Mouse (Mus musculus) testis, adult 2 months (tissue): ENCODE data around the gene Mapk11. TPM values are rescaled to one million over a fixed set of nuclear protein-coding genes. Genes with fewer than 3 reads are reported as not detected.

Experiments
- H3K27ac ChIP-seq: fragments of 200-500 bp; 2 replicates; pipeline ENCODE4 v1.5.1; 2012; ENCODE audit warnings: low read depth, low read length; ENCODE audit not compliant: control insufficient read depth, insufficient read depth
- H3K27me3 ChIP-seq: fragments of 200-500 bp; 2 replicates; pipeline ENCODE4 v1.6.1; 2012; ENCODE audit warnings: mild to moderate bottlenecking, low read length, moderate library complexity; ENCODE audit not compliant: control insufficient read depth, insufficient read depth
- H3K36me3 ChIP-seq: fragments of 200-500 bp; 2 replicates; pipeline ENCODE4 v1.6.1; 2012; ENCODE audit warnings: mild to moderate bottlenecking, low read length; ENCODE audit not compliant: control insufficient read depth, insufficient read depth
- H3K4me1 ChIP-seq: fragments of 200-500 bp; 2 replicates; pipeline ENCODE4 v1.6.1; 2012; ENCODE audit warnings: low read length; ENCODE audit not compliant: control insufficient read depth, insufficient read depth
- H3K4me3 ChIP-seq: fragments of 200-500 bp; 2 replicates; pipeline ENCODE4 v1.5.1; 2012; ENCODE audit warnings: low read depth, mild to moderate bottlenecking, low read length, moderate library complexity, mixed read lengths; ENCODE audit not compliant: control insufficient read depth
- CTCF ChIP-seq: fragments of 200-500 bp; IDR thresholded peaks from 2 replicates; pipeline ENCODE4 v1.5.1; 2012; ENCODE audit warnings: low read depth, mild to moderate bottlenecking, inconsistent platforms, low read length, moderate library complexity; ENCODE audit not compliant: control insufficient read depth, insufficient read depth, insufficient replicate concordance
- POLR2A ChIP-seq: fragments of 200-500 bp; IDR thresholded peaks from 2 replicates; pipeline ENCODE4 v1.6.1; 2012; ENCODE audit warnings: low read depth, mild to moderate bottlenecking, inconsistent platforms, low read length, moderate library complexity; ENCODE audit not compliant: control insufficient read depth
- polyA plus RNA-seq: library from polyadenylated mRNA; depleted of rRNA; stranded (reverse); fragments of >200 nt; gene quantifications from 2 replicates; pipeline ENCODE4 v1.2.3, GENCODE M21; 2012

Gene Mapk11
- polyA plus RNA-seq, 1 experiment: 2.6 TPM

DNA sequence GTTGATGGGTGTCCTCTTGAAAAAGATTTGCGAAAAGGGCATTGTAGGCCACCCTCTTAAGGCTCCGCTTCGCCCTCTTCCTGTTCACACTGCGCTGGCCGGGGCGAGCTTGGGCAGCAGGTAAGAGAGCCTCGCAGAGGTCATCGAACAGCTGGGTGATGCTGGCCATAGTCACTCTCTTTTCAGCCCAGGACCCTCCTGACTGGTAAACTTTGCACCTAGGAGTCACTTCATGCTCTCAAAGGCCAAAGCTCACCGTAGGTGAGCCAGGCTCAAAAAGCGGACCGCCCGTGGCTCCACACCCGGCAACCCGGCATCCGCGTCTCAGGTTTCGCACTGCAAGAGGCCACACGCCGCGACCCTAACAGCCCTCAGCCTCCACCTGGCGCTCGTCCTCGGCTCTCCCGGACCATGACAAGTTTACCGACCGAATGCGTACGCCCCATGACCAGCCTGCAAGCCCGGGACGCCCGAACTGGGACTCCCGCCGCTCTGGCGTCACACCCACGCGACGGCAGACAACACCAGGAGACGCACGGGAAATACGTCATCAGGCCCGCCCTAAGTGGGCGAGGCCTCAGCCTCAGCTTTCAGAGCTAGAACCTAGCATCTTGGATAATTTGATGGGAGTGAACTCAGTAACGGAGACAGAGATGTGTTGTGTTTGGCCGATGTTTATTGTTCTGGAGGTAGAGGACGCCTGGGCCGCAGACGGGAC, 26.6 kb downstream of the Mapk11 start, which contains the start of gene Tubgcp6:
Gene Tubgcp6, minus strand, starts transcription at position 464 of the 718 bp plus-strand sequence.
- peak within 1 kb of the TSS; percentile 85 for H3K4me3 ChIP-seq
- peak; percentile 76 for TF ChIP-seq POLR2A
- no peak for TF ChIP-seq CTCF
- peaks cover 12% of the 10 kb centered on the region for H3K4me1 ChIP-seq
- H3K36me3 ChIP-seq: no peaks in the 10 kb centered on the region; the same call in 1 of the 2 replicates
- H3K27me3 ChIP-seq: no peaks in the 10 kb centered on the region
- H3K27ac ChIP-seq: peak within 1 kb of the TSS; percentile 72

DNA sequence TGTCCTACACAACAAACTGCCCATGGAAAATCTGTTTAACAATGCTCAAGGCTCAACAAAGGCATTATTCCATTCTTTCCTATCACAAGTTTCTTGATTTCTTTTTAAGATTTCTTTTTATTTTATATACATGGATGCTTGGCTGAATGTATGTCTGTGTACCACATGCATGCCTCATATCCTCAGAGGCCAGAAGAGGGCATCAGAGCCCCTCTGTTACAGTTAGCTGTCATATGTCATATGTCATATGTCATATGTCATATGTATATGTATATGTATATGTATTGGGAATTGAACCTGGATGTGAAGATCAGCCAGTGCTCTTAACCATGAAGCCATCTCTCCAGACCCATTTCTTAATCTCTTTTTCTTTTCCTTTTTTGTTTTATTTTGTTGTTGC, 31.4 kb downstream of the Mapk11 start:
- Histone ChIP-seq H3K27me3 (no peaks in the 10 kb centered on the region), H3K27ac (no peak overlapping the region), H3K4me3 (no peak overlapping the region), H3K36me3 (no peaks in the 10 kb centered on the region; the same call in 1 of the 2 replicates), H3K4me1 (peaks cover 6% of the 10 kb centered on the region; the same call in 1 of the 2 replicates)
- no peak for TF ChIP-seq CTCF

GRCm38 (mm10) chr15:89110147-89110546, 39.3 kb downstream of the Mapk11 start:
- TF ChIP-seq CTCF (peak; percentile 30; the same call in 1 of the 2 replicates), POLR2A (no peak)
- no peak overlapping the region for H3K27ac ChIP-seq
- H3K36me3 ChIP-seq: peaks cover 2% of the 10 kb centered on the region
- no peak overlapping the region for H3K4me3 ChIP-seq
- no peaks in the 10 kb centered on the region for H3K4me1 ChIP-seq
- no peaks in the 10 kb centered on the region for H3K27me3 ChIP-seq

- Histone ChIP-seq H3K4me3 (no peak overlapping the region), H3K4me1 (no peaks in the 10 kb centered on the region), H3K36me3 (peaks cover 2% of the 10 kb centered on the region), H3K27ac (no peak overlapping the region), H3K27me3 (no peaks in the 10 kb centered on the region)
- TF ChIP-seq CTCF: no peak
- TF ChIP-seq POLR2A: no peak
Observed at GRCm38 (mm10) chr15:89106976-89107375, 42.5 kb downstream of the Mapk11 start.

GRCm38 (mm10) chr15:89106073-89106472, 43.4 kb downstream of the Mapk11 start:
- no peaks in the 10 kb centered on the region for H3K4me1 ChIP-seq
- no peak for TF ChIP-seq CTCF
- TF ChIP-seq POLR2A: no peak
- H3K4me3 ChIP-seq: no peak overlapping the region
- H3K36me3 ChIP-seq: peaks cover 4% of the 10 kb centered on the region
- H3K27ac ChIP-seq: no peak overlapping the region
- no peaks in the 10 kb centered on the region for H3K27me3 ChIP-seq

DNA sequence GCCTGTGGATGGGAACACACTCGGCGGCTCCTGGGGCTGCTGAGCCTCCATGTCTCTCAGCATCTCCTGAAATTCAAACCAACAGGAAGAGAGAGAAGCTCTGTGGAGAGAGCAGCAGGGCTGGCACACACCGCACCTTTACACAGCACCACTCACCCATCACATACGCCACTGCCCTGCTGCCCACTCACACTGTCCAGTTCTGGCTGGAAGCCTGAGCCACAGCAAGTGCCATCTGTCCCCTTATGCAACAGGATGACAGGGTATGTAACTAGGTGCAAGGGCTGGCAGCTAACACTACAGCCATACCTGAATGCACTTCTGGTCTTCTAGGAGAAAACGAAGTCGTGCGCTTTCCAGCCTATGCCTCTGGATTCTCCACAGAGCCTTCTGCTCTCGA, 45.0 kb downstream of the Mapk11 start:
- H3K4me1 ChIP-seq: no peaks in the 10 kb centered on the region
- H3K27me3 ChIP-seq: no peaks in the 10 kb centered on the region
- no peak overlapping the region for H3K4me3 ChIP-seq
- no peak for TF ChIP-seq POLR2A
- TF ChIP-seq CTCF: no peak
- no peak overlapping the region for H3K27ac ChIP-seq
- H3K36me3 ChIP-seq: peaks cover 6% of the 10 kb centered on the region

DNA sequence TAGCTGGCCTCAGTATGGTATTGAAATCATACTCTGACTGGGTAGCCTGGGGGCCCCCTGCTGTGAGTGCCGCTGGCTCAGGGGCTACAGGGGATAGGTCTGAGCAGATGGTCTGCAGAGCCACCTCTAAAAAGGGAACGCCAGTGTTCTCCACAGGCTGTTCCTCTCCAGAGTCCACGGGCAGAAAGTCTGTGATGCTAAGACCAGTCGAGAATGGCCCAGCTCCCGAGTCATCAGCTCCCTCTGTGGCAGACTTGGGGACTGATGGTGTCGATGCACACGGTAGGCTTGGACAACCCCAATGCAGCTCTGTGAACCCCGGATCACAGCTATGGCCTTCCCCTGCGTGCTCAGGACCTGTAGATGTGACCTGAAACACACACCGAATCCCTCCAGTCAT, 45.5 kb downstream of the Mapk11 start:
- Histone ChIP-seq H3K4me3 (no peak overlapping the region), H3K27ac (no peak overlapping the region), H3K4me1 (no peaks in the 10 kb centered on the region), H3K27me3 (no peaks in the 10 kb centered on the region), H3K36me3 (peaks cover 6% of the 10 kb centered on the region)
- TF ChIP-seq CTCF: no peak
- TF ChIP-seq POLR2A: no peak
